Comparison of ENCODE assay signal across 16 mouse cellular contexts in genomic region chr16:88044321-88044720, GRCm38 (mm10).
"Had no signal": no experiment of that assay in that cellular context is flagged by ENCODE, and none has a peak within 500 bp of the region (broad histone marks: within the 10 kb centered on the region; RNA-seq: fewer than 3 reads in every experiment).

No protein-coding gene starts in this region.

- DNase-seq: retina, postnatal 1 day; right cerebral cortex, adult 18-20 months; right cerebral cortex, postnatal 14 days; right cerebral cortex, postnatal 25 days; right cerebral cortex, postnatal 4 days; spleen, adult 18-20 months; thymus, adult 18-20 months; thymus, adult 2 months; thymus, postnatal 14 days; thymus, postnatal 25 days; thymus, postnatal 36 days; thymus, postnatal 4 days had no signal

- H3K4me3 ChIP-seq: neural tube, embryonic 13.5 days; neural tube, embryonic 15.5 days; stomach, embryonic 15.5 days had no signal

- H3K9me3 ChIP-seq: neural tube, embryonic 13.5 days; neural tube, embryonic 15.5 days; stomach, embryonic 15.5 days had no signal

- H3K36me3 ChIP-seq: neural tube, embryonic 13.5 days; neural tube, embryonic 15.5 days; stomach, embryonic 15.5 days had no signal

- H3K9ac ChIP-seq: neural tube, embryonic 13.5 days; neural tube, embryonic 15.5 days; stomach, embryonic 15.5 days had no signal

- H3K4me2 ChIP-seq: neural tube, embryonic 13.5 days; neural tube, embryonic 15.5 days; stomach, embryonic 15.5 days had no signal

- H3K27ac ChIP-seq: neural tube, embryonic 13.5 days; neural tube, embryonic 15.5 days; stomach, embryonic 15.5 days; stomach, postnatal 0 days had no signal

- H3K27me3 ChIP-seq: neural tube, embryonic 13.5 days; neural tube, embryonic 15.5 days; stomach, embryonic 15.5 days had no signal

- H3K4me1 ChIP-seq: neural tube, embryonic 13.5 days; neural tube, embryonic 15.5 days; stomach, embryonic 15.5 days had no signal
